8 mouse cellular contexts compared by ENCODE assay signal in the genomic region with DNA sequence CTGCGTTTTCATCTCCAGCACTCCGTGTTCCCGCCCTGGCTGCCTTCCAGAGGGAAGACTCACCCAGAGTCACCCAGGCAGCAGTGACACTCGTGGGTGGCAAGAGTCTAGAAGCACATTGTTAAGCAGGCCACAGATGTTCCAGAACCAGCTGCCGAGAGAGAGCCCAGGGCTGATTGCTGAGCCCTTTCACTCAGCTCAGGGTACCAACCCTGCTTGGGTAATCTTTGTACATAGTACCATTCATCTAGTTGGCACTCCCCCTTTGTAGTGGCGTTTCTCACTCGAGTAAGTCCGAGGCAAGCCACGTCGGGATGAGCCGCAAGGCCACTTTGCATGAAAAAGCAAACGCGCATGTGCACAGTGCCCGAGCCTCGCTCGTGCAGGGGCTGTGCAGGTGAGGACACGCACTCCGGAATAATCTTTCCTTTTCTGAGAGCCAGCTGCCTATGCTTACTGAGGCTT.
DNase-seq lines count a peak whose midpoint lies in the region; ATAC-seq and TF ChIP-seq lines count a peak whose summit lies in the region.

No protein-coding gene starts in this region.

- peak overlapping the region; percentile 73 for H3K4me2 ChIP-seq in forebrain, embryonic 16.5 days (ENCODE audit: low read length)
- H3K4me2 ChIP-seq in stomach, embryonic 14.5 days (replicated peaks; ENCODE audit: low read depth, low read length) = peak overlapping the region; percentile 50

- TF ChIP-seq CTCF in cerebellum, adult 2 months (IDR thresholded peaks at IDR 0.05; ENCODE audit: borderline replicate concordance, insufficient read depth, low read depth, low read length) = no peak

- no peaks in the 10 kb centered on the region; the same call in 1 of the 2 replicates for H3K27me3 ChIP-seq in cerebellum, adult 2 months (ENCODE audit: control insufficient read depth, insufficient read depth, low read length)
- no peaks in the 10 kb centered on the region for H3K27me3 ChIP-seq in forebrain, embryonic 16.5 days (replicated peaks; ENCODE audit: control insufficient read depth, insufficient read depth, low read length)
- H3K27me3 ChIP-seq in stomach, embryonic 14.5 days (ENCODE audit: control insufficient read depth, insufficient read depth, low read length) = no peaks in the 10 kb centered on the region

- peak overlapping the region; percentile 47 for H3K4me3 ChIP-seq in cerebellum, adult 2 months (replicated peaks; ENCODE audit: insufficient read depth, low read depth, low read length)
- H3K4me3 ChIP-seq in forebrain, embryonic 16.5 days (replicated peaks; ENCODE audit: low read length) = peak overlapping the region; percentile 48
- peak overlapping the region; percentile 20 for H3K4me3 ChIP-seq in stomach, embryonic 14.5 days (ENCODE audit: low read depth, low read length)

- H3K9me3 ChIP-seq in forebrain, embryonic 16.5 days (ENCODE audit: control insufficient read depth, low read length) = no peaks in the 10 kb centered on the region
- H3K9me3 ChIP-seq in stomach, embryonic 14.5 days (ENCODE audit: control insufficient read depth, low read depth, low read length) = no peaks in the 10 kb centered on the region

- peak in 1 of 2 experiments; percentile 18 for DNase-seq in cerebellum, adult 2 months
- DNase-seq in cerebellum, adult 11 months = no peak
- DNase-seq in Muller cell, postnatal 12 days (ENCODE audit: inconsistent ontology term) = peak; percentile 9
- DNase-seq in kidney, postnatal 4 days = peak; percentile 37 to 51
- peak; percentile 17 for DNase-seq in lung, postnatal 25 days (ENCODE audit: low spot score)
- no peak for DNase-seq in urinary bladder, postnatal 4 days (ENCODE audit: low spot score in 2 of 2)

- peak overlapping the region; percentile 49; the same call in 1 of the 2 replicates for H3K9ac ChIP-seq in forebrain, embryonic 16.5 days (replicated peaks; ENCODE audit: low read depth, low read length)
- H3K9ac ChIP-seq in stomach, embryonic 14.5 days (replicated peaks; ENCODE audit: low read depth, low read length) = no peak overlapping the region

- no peak for TF ChIP-seq POLR2A in cerebellum, adult 2 months (IDR thresholded peaks at IDR 0.05; ENCODE audit: borderline replicate concordance, insufficient read depth, low read length)

- H3K27ac ChIP-seq in cerebellum, adult 2 months (ENCODE audit: insufficient read depth, low read length) = no peak overlapping the region
- no peak overlapping the region for H3K27ac ChIP-seq in forebrain, embryonic 16.5 days (ENCODE audit: low read length)
- peak overlapping the region; percentile 49; the same call in 1 of the 2 replicates for H3K27ac ChIP-seq in stomach, embryonic 14.5 days (ENCODE audit: low read length)

- H3K4me1 ChIP-seq in cerebellum, adult 2 months (ENCODE audit: control insufficient read depth, insufficient read depth, low read length) = no peaks in the 10 kb centered on the region
- H3K4me1 ChIP-seq in forebrain, embryonic 16.5 days (replicated peaks; ENCODE audit: control insufficient read depth, insufficient read depth, low read length) = peaks cover 21% of the 10 kb centered on the region
- peaks cover 7% of the 10 kb centered on the region; the same call in 1 of the 2 replicates for H3K4me1 ChIP-seq in stomach, embryonic 14.5 days (ENCODE audit: control insufficient read depth, insufficient read depth, low read length)

- ATAC-seq in forebrain, embryonic 16.5 days = peak; percentile 69
- 0 out of 2 replicates have a peak, but pooled peaks have one; percentile 28 for ATAC-seq in stomach, embryonic 14.5 days (ENCODE audit: insufficient number of reproducible peaks, insufficient read depth, low FRiP score, low read depth)

- H3K36me3 ChIP-seq in forebrain, embryonic 16.5 days (ENCODE audit: control insufficient read depth, insufficient read depth) = no peaks in the 10 kb centered on the region
- H3K36me3 ChIP-seq in stomach, embryonic 14.5 days (ENCODE audit: control insufficient read depth, insufficient read depth, low read length) = no peaks in the 10 kb centered on the region

- WGBS in cerebellum, adult 2 months = 2% methylated on average over 18 of the region's 18 CpGs
- 9% methylated on average over 18 of the region's 18 CpGs for WGBS in forebrain, embryonic 16.5 days
- WGBS in stomach, embryonic 14.5 days = 23% methylated on average over 18 of the region's 18 CpGs

Comparison
In these comparisons a context has a peak if more than half of its experiments do, and no peak if none do; other contexts are left out.
1. DNase-seq: peak in Muller cell, postnatal 12 days (single experiment), kidney, postnatal 4 days (2 of 2) and lung, postnatal 25 days (single experiment); none in cerebellum, adult 11 months (single experiment) and urinary bladder, postnatal 4 days (0 of 2).
2. Peak in every context shown above with its lines, with median percentiles within 50 percentile points of each other: H3K4me3 ChIP-seq.